Mouse (Mus musculus): ENCODE data around the gene Pald1. TPM values are rescaled to one million over a fixed set of nuclear protein-coding genes. Genes with fewer than 3 reads are reported as not detected.
A peak's percentile ranks its signal among the peaks of the same experiment; 100 is the strongest.

Gene Pald1
- polyA plus RNA-seq, 1 experiment, result 6.8 TPM

DNA sequence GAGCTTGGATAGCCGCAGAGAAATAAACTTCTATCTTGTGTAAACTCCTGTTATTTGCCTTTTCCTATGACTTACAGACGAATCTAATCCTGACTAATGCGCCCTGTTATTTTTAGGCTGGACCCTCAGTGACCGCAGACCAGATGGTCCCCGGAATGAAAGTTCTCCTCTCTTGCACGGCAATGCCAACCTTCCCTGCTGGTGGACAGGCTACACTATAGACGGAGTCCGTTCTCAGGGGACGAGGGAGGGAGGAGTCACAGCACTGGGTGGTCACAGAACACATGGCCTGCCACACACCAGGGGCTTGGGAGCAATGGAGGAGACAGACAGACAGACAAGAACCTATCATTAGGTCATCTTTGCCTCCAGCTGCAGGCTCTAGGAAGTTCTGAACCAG lies 20.8 kb downstream of the Pald1 start:
- H3K27me3 ChIP-seq (ENCODE audit: control insufficient read depth, insufficient read depth, low read length), result no peaks in the 10 kb centered on the region
- TF ChIP-seq CTCF (IDR thresholded peaks at IDR 0.05; ENCODE audit: borderline replicate concordance, control insufficient read depth, extremely low read depth, insufficient read depth, low read length, poor library complexity) (no peak), POLR2A (IDR thresholded peaks at IDR 0.05; ENCODE audit: control insufficient read depth, extremely low read depth, insufficient read depth, low read length, poor library complexity) (no peak)
- WGBS, result 94% methylated on average over 9 of the region's 9 CpGs
- H3K4me1 ChIP-seq (replicated peaks; ENCODE audit: control insufficient read depth, insufficient read depth, low read length), result no peaks in the 10 kb centered on the region
- no peak overlapping the region for H3K27ac ChIP-seq (ENCODE audit: control insufficient read depth, insufficient read depth, low read length)
- no peak for DNase-seq
- no peaks in the 10 kb centered on the region for H3K36me3 ChIP-seq (ENCODE audit: control insufficient read depth, insufficient read depth, low read length)
- no peak overlapping the region for H3K4me3 ChIP-seq (ENCODE audit: control insufficient read depth, insufficient read depth, low read length)

DNA sequence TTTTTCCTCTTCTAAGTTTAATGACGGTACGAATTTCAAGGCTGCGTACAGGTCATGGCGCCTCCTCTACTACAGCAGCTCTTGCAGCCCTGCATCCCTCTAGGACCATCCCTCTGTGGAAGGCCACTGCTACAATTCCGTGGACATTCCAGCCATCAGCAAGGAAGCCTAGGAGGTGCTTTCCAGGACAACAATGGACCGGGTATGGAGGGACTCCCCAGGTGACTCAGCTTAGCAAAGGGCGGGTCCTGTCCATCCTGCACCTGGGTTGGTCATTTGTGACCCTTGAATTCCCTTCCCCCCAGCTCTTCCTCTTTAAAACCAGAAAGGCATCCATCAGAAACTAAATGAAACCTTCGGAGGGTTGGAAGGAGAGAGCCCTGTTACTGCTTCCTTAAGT lies 22.7 kb downstream of the Pald1 start:
- no peak for DNase-seq
- Histone ChIP-seq H3K27me3 (ENCODE audit: control insufficient read depth, insufficient read depth, low read length) (no peaks in the 10 kb centered on the region), H3K4me3 (ENCODE audit: control insufficient read depth, insufficient read depth, low read length) (no peak overlapping the region), H3K27ac (ENCODE audit: control insufficient read depth, insufficient read depth, low read length) (no peak overlapping the region), H3K4me1 (replicated peaks; ENCODE audit: control insufficient read depth, insufficient read depth, low read length) (no peaks in the 10 kb centered on the region), H3K36me3 (ENCODE audit: control insufficient read depth, insufficient read depth, low read length) (no peaks in the 10 kb centered on the region)
- TF ChIP-seq POLR2A (IDR thresholded peaks at IDR 0.05; ENCODE audit: control insufficient read depth, extremely low read depth, insufficient read depth, low read length, poor library complexity) (no peak), CTCF (IDR thresholded peaks at IDR 0.05; ENCODE audit: borderline replicate concordance, control insufficient read depth, extremely low read depth, insufficient read depth, low read length, poor library complexity) (no peak)
- 95% methylated on average over 8 of the region's 8 CpGs for WGBS

DNA sequence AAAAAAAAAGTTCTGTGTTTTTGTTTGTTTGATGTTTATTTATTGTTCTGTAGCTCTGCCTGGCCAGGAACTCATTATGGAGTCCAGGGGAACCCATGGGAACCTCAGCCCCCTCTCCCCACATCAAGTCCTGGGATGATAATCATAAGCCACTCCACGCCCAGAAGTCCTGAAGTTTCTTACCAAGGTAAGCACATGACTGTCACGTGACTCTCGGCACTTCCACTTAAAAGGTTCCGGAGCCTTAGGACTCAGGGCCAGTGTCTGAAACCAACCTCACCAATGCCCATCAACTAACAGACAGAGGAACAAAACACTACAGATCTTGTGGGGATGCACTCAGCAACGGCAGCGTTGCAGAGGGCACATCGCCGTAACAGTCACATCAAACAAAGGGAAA lies 23.9 kb downstream of the Pald1 start:
- Histone ChIP-seq H3K4me1 (replicated peaks; ENCODE audit: control insufficient read depth, insufficient read depth, low read length) (no peaks in the 10 kb centered on the region), H3K27ac (ENCODE audit: control insufficient read depth, insufficient read depth, low read length) (no peak overlapping the region), H3K36me3 (ENCODE audit: control insufficient read depth, insufficient read depth, low read length) (no peaks in the 10 kb centered on the region), H3K27me3 (ENCODE audit: control insufficient read depth, insufficient read depth, low read length) (no peaks in the 10 kb centered on the region), H3K4me3 (ENCODE audit: control insufficient read depth, insufficient read depth, low read length) (no peak overlapping the region)
- DNase-seq, result no peak
- TF ChIP-seq CTCF (IDR thresholded peaks at IDR 0.05; ENCODE audit: borderline replicate concordance, control insufficient read depth, extremely low read depth, insufficient read depth, low read length, poor library complexity) (no peak), POLR2A (IDR thresholded peaks at IDR 0.05; ENCODE audit: control insufficient read depth, extremely low read depth, insufficient read depth, low read length, poor library complexity) (no peak)
- WGBS, result 96% methylated on average over 8 of the region's 8 CpGs

DNA sequence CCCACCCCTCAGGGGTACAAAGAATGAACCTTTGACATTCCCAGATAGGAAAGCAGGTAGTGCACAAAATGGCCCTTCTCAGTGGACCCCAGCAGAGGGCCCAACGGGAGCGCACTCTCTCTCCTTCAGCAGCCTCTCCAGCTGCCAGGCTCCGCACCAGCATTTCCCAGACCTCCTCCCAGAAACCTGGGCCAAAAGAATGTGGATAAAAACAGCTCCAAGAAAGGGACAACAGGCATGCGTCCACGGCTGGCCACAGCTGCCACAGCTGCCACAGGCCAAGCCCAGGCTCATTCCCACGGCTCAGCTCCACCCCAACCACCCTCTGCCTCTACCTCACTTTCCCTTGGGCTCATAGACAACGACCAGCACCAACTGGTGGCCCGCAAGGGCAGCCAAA lies 25.7 kb downstream of the Pald1 start:
- Histone ChIP-seq H3K27ac (ENCODE audit: control insufficient read depth, insufficient read depth, low read length) (no peak overlapping the region), H3K4me1 (replicated peaks; ENCODE audit: control insufficient read depth, insufficient read depth, low read length) (no peaks in the 10 kb centered on the region), H3K27me3 (ENCODE audit: control insufficient read depth, insufficient read depth, low read length) (no peaks in the 10 kb centered on the region), H3K4me3 (ENCODE audit: control insufficient read depth, insufficient read depth, low read length) (no peak overlapping the region), H3K36me3 (ENCODE audit: control insufficient read depth, insufficient read depth, low read length) (no peaks in the 10 kb centered on the region)
- TF ChIP-seq CTCF (IDR thresholded peaks at IDR 0.05; ENCODE audit: borderline replicate concordance, control insufficient read depth, extremely low read depth, insufficient read depth, low read length, poor library complexity) (no peak), POLR2A (IDR thresholded peaks at IDR 0.05; ENCODE audit: control insufficient read depth, extremely low read depth, insufficient read depth, low read length, poor library complexity) (no peak)
- 87% methylated on average over 8 of the region's 8 CpGs for WGBS
- no peak for DNase-seq

DNA sequence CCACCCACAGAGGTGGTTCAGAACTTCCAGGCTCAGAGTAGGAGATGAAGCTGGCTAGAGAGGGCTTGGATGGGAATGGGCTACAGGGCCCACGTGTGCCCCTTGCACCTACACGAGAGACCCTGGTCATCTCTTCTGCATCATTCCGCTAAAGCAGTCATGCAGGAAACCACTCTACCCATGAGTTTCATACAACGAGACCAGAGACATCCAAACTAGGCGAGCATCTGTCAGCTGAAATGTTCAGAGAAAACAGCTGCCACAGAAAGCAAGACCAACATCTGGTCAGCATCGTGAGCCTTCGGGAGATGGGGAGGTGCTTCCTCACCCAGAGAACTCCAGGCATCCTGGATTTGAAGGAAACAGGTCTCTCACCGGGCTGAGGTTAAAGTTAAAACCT lies 26.8 kb downstream of the Pald1 start:
- Histone ChIP-seq H3K4me3 (ENCODE audit: control insufficient read depth, insufficient read depth, low read length) (no peak overlapping the region), H3K27me3 (ENCODE audit: control insufficient read depth, insufficient read depth, low read length) (no peaks in the 10 kb centered on the region), H3K36me3 (ENCODE audit: control insufficient read depth, insufficient read depth, low read length) (no peaks in the 10 kb centered on the region), H3K27ac (ENCODE audit: control insufficient read depth, insufficient read depth, low read length) (no peak overlapping the region), H3K4me1 (replicated peaks; ENCODE audit: control insufficient read depth, insufficient read depth, low read length) (no peaks in the 10 kb centered on the region)
- DNase-seq, result no peak
- TF ChIP-seq POLR2A (IDR thresholded peaks at IDR 0.05; ENCODE audit: control insufficient read depth, extremely low read depth, insufficient read depth, low read length, poor library complexity), result no peak
- no peak for TF ChIP-seq CTCF (IDR thresholded peaks at IDR 0.05; ENCODE audit: borderline replicate concordance, control insufficient read depth, extremely low read depth, insufficient read depth, low read length, poor library complexity)
- WGBS, result 92% methylated on average over 8 of the region's 8 CpGs

DNA sequence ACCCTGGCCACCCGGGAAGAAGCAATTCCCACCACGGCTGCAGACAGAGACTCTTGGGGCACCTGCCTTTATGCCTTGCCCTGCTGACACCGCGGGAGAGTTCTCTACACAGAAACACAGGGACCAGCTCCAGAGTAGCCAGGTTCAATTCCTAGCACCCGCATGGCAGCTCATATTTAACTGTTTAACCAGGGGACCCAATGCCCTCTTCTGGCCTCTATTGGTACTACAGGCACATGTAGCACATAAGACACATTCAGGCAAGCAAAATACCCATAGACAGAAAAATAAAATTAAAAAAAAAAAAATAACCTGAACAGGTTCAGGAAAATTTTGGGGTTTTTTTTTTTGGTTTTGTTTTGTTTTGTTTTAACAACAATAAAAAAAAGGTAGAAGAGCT lies 27.2 kb downstream of the Pald1 start:
- H3K4me1 ChIP-seq (replicated peaks; ENCODE audit: control insufficient read depth, insufficient read depth, low read length), result no peaks in the 10 kb centered on the region
- no peak for TF ChIP-seq POLR2A (IDR thresholded peaks at IDR 0.05; ENCODE audit: control insufficient read depth, extremely low read depth, insufficient read depth, low read length, poor library complexity)
- TF ChIP-seq CTCF (IDR thresholded peaks at IDR 0.05; ENCODE audit: borderline replicate concordance, control insufficient read depth, extremely low read depth, insufficient read depth, low read length, poor library complexity), result no peak
- 97% methylated on average over 5 of the region's 5 CpGs for WGBS
- no peak overlapping the region for H3K27ac ChIP-seq (ENCODE audit: control insufficient read depth, insufficient read depth, low read length)
- no peaks in the 10 kb centered on the region for H3K36me3 ChIP-seq (ENCODE audit: control insufficient read depth, insufficient read depth, low read length)
- DNase-seq, result peak; percentile 21
- H3K4me3 ChIP-seq (ENCODE audit: control insufficient read depth, insufficient read depth, low read length), result no peak overlapping the region
- no peaks in the 10 kb centered on the region for H3K27me3 ChIP-seq (ENCODE audit: control insufficient read depth, insufficient read depth, low read length)

DNA sequence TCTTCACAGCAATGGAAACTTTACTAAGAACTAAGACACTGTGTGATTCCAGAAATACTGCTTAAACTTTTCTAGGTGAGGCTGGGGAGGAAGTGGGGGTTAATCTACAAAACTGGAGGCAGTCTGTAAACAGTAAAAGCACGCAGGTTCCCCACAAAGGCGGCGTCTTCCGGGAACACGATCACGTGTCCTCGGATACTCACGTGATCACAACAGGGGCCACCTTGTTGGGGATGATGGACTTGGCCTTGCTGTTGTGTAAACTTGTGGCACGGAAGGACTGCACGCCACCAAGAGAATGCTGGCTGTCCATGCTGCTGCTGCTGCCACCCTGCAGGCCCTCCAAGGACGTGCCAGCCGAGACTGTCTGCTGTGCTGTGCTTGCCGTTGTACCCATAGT lies 27.7 kb downstream of the Pald1 start:
- no peaks in the 10 kb centered on the region for H3K36me3 ChIP-seq (ENCODE audit: control insufficient read depth, insufficient read depth, low read length)
- H3K27me3 ChIP-seq (ENCODE audit: control insufficient read depth, insufficient read depth, low read length), result no peaks in the 10 kb centered on the region
- no peak overlapping the region for H3K4me3 ChIP-seq (ENCODE audit: control insufficient read depth, insufficient read depth, low read length)
- no peak for DNase-seq
- TF ChIP-seq CTCF (IDR thresholded peaks at IDR 0.05; ENCODE audit: borderline replicate concordance, control insufficient read depth, extremely low read depth, insufficient read depth, low read length, poor library complexity) (no peak), POLR2A (IDR thresholded peaks at IDR 0.05; ENCODE audit: control insufficient read depth, extremely low read depth, insufficient read depth, low read length, poor library complexity) (no peak)
- H3K4me1 ChIP-seq (replicated peaks; ENCODE audit: control insufficient read depth, insufficient read depth, low read length), result no peaks in the 10 kb centered on the region
- no peak overlapping the region for H3K27ac ChIP-seq (ENCODE audit: control insufficient read depth, insufficient read depth, low read length)
- 98% methylated on average over 13 of the region's 13 CpGs for WGBS

Data from thymus, adult 2 months (tissue).